Mouse (Mus musculus) naive thymus-derived CD4-positive, alpha-beta T cell, adult 2 months (primary cell): ENCODE results near the gene Eps15.
"Not testable (repeated sequence)": the region's sequence is repeated elsewhere in the genome, so short reads cannot be mapped to it uniquely, and the experiment has no call there.

ENCODE experiments used
- DNase-seq: peaks from one replicate; pipeline ENCODE4 v3.0.0-alpha.2; 2011; ENCODE audit warnings: low read depth

Gene Eps15

GRCm38 (mm10) chr4:109400366-109400980 lies 120.4 kb downstream of the Eps15 start:
- DNase-seq: no peak

GRCm38 (mm10) chr4:109401176-109401689 lies 121.2 kb downstream of the Eps15 start:
- no peak for DNase-seq

DNA sequence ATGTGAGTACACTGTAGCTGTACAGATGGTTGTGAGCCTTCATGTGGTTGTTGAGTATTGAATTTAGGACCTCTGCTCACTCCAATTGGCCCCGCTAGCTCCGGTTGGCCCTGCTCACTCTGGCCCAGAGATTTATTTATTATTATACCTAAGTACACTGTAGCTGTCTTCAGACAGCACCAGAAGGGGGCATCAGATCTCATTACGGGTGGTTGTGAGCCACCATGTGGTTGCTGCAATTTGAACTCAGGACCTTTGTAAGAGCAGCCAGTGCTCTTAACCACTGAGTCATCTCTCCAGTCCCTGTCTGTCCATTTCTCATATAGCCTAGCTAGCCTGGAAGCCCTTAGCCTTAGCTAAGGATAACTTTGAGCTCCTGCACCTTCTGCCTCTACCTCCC lies 124.8 kb downstream of the Eps15 start:
- not testable (repeated sequence) for DNase-seq

GRCm38 (mm10) chr4:109405415-109405814 lies 125.3 kb downstream of the Eps15 start:
- DNase-seq: no peak

DNA sequence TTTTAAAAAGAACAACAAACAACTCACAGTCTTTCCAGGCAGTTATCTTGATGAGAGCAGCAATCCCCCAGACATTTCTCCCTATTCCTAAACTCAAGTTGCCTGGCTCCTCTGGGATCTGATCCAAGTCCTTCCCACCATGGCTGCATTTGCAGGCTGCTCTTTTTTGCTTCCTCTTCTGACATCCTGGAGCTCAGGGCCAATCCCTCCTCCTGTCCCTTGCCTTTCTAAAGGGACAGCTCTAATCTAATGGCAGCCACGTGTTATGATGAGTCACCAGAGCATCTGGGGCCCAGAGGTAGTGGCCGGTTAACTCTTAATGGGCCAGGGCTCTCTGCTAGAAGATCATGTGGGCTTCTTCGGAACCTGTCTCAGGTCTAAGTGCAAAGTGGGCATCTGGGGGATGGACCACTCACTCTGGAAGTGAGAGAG lies 126.0 kb downstream of the Eps15 start:
- DNase-seq: no peak

DNA sequence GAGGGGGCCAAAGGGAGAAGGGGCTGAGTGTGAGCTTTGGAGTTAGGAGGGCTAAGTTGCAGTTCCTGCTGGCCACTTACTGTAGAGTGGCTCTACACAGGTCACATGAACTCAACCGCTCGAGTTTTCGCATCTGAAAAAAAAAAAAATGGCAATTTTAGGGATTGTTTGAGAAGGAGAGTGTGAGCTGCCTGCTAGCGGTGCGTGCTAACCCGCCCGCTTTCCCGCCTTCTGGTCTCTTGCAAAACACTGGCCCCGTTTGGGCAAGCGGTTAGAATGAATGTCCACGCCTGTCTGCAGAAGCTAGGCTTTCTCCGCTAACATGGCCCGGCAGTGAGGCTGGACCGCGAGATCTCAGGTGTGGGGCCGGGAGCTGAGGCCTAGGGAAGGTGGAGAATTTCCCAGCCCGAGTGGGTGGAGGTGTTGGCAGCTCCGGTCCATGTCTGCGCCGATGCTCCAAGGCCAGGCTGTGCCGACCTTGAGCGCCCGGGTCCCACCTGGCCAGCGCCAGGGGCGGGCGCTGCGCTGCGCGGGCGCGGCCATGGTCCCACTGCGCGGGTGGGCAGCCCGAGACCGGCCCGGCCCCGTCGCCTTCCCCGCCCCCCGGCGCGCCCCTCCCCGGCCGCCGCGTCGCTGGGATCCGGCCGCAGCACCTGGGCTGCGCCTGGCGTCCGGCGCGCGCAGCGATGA lies 126.6 kb downstream of the Eps15 start, which contains the start of gene Ttc39a:
Gene Ttc39a (plus strand): TSS at position 138 of the 690 bp plus-strand sequence.
- DNase-seq: no peak

GRCm38 (mm10) chr4:109407176-109407520 lies 127.1 kb downstream of the Eps15 start:
- DNase-seq: no peak

GRCm38 (mm10) chr4:109407701-109408485 lies 127.8 kb downstream of the Eps15 start:
- no peak for DNase-seq

- no peak for DNase-seq
These were observed 130.8 kb downstream of the Eps15 start for GRCm38 (mm10) chr4:109410681-109411376.

DNA sequence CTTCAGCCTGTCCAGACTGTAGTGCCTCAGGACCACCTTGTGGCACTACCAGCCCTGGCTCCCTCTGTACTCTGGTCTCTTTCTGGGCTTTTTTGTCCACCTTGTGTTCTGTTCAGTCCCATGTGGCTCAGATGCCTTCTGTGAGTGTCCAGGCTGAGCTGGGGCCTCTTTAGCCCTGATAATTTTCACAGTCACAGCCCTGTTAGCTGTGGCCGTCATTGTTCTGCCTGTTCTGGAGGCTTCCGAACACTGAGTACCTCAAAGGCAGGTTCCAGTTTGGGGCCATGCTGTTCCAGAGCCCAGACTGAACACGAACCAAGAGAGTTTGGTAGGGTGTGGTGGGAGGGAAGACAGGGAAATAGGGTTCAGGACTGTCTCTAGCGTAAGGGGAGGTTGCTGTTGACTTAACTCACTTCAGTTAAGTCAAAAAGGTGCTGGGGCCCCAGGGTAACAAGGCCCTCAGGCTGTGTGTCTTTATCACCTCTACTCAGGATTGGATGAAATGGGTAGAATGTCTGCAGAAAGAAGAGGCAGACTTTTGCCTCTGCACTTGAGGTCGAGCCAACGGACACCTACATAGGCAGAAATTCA lies 131.4 kb downstream of the Eps15 start:
- DNase-seq: no peak

GRCm38 (mm10) chr4:109412233-109412632 lies 132.2 kb downstream of the Eps15 start:
- DNase-seq: no peak

- DNase-seq: no peak
These were observed 137.9 kb downstream of the Eps15 start for GRCm38 (mm10) chr4:109417998-109418397.

- DNase-seq: no peak
These were observed 138.9 kb downstream of the Eps15 start for GRCm38 (mm10) chr4:109419017-109419416.

- no peak for DNase-seq
These were observed 139.5 kb downstream of the Eps15 start for GRCm38 (mm10) chr4:109419563-109419962.

DNA sequence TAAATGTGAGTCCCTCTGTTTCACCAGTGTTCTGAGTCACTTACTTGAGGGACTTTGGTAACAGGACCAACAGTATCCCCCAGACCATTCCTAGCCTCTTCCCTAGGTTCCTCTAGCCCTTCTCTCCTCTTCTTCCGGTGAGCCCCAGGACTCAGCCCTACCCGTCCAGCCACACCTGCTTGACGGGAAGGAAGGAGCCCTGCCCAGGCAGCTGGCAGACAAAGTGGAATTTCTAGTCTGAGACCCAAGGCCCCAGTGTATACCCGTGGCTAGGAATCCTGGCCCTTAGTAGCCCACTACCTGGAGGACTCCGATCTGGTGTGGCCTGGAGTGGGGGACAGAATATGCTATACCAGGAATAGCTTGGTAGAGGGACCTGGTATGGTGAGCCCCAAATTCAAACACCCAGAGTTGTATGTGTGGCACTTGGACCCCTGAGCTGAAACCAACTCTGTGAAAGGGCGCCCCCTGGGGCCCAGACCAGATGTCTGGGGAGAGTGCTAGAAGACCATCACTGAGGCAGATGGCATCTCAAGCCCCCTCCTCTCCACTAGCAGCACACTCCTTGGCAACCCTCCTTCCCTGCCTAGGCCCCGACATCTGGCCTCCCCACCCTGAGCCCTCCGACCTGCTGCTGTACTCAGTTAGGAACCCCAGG lies 140.2 kb downstream of the Eps15 start:
- DNase-seq: peak; percentile 8

DNA sequence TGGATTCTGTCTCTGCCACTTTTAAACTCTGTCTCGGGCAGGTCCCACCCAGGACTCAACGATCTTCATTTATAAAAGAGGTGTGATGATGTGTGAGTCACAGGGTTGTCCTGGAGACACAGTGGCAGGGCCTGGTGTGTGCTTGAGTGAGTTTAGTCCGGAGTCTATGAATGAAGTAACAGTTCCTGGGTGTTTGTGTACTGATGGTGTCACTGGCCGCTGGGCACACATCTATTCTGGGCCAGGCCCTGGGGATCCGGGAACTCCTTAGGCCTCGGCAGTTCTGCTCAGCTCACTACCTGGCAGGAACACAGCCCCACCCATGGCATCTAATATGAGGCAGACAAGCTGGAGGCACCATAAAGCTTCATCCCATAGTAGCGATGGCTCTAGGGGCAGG lies 141.5 kb downstream of the Eps15 start:
- no peak for DNase-seq

DNA sequence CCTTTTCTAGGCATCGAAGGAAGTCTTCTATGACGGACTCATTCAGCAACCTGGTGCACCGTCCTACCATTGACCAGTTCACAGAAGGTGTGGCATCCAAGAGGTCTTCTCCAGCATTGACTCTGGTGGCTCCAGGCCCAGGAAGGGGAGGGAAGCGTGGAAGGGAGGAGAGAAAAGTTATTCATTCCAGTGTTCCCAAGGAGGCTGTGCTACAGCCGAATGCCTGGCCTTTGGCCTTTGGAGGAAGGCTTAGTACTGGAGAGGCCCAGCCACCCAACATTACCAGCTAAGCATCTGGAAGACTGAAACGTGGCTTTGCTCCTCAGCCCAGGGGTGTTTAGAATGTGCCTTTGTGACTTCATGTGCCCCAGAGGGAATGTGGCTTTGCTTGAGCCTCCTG lies 142.4 kb downstream of the Eps15 start:
- no peak for DNase-seq

GRCm38 (mm10) chr4:109423438-109423837 lies 143.4 kb downstream of the Eps15 start:
- no peak for DNase-seq

GRCm38 (mm10) chr4:109427058-109427457 lies 147.0 kb downstream of the Eps15 start:
- no peak for DNase-seq

DNA sequence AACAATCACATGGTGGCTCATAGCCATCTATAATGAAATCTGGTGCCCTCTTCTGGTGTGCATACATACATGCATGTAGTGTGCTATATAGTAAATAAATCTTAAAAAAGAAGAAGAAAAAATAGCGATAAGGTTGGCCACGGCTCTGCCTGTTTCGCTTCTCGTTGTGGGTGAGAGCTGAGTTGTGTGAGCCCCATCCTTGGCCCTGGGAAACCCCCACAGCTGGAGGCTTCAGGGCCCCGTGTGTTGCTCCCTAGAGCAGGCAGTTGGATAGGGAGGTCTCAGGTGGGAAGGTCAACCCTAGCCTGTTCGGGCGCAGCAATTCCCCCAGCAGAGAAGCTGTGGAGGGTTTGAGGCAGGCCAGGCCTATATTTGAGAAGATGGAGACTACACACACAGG lies 150.2 kb downstream of the Eps15 start:
- no peak for DNase-seq

DNA sequence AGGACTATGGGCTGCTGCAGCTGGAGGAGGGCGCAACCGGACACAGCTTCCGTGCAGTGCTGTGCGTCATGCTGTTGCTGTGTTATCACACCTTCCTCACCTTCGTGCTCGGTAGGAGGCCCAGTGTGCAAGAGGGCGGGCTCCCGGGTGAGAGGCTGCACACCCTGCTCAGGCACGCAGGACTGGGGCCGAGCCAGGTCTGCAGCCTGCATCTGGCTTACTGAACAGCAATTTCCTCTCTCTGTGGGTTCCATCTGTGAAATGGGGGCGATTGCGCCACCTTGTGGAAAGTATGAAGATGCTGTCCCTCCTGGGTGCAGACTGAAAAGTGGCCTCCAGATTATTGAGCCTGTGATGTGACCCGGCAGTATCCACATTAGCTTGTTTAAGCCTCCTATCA lies 150.8 kb downstream of the Eps15 start:
- peak; percentile 62 for DNase-seq
